Mouse (Mus musculus): ENCODE measurements around the gene Sfrp2. TPM values are rescaled to one million over a fixed set of nuclear protein-coding genes. Genes with fewer than 3 reads are reported as not detected.

Gene Sfrp2
- polyA plus RNA-seq, 1 experiment from 2014 or later = 87.3 TPM

DNA sequence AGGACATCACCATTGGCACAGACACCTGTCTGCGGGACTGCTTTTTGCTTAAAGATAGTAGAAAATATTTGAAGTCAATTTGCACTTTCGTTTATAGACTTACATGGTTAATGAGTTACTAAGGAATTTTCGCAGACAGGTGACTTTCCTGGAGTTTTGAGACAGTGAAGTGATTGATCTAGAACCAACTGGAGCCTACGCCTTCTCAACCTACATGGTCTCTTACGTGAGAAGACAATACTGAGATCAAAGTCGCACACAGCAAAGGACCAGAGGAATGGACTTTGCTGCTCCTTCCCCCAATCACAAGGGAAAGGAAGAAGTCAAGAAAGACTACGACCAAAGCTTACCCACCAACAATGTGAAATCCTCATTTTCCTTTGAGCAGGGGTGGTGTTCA, 33.4 kb downstream of the Sfrp2 start:
- Histone ChIP-seq H3K9me3 (ENCODE audit: low read depth, low read length) (no peaks in the 10 kb centered on the region), H3K36me3 (ENCODE audit: insufficient read depth) (no peaks in the 10 kb centered on the region), H3K4me1 (ENCODE audit: insufficient read depth) (no peaks in the 10 kb centered on the region), H3K9ac (no peak overlapping the region), H3K4me3 (ENCODE audit: low read depth, low read length) (no peak overlapping the region), H3K27ac (ENCODE audit: low read depth) (no peak overlapping the region), H3K4me2 (no peak overlapping the region), H3K27me3 (ENCODE audit: insufficient read depth, low read length) (no peaks in the 10 kb centered on the region)
- ATAC-seq (ENCODE audit: insufficient read depth) (no peak), DNase-seq (no peak)
- no peak for TF ChIP-seq CTCF (IDR thresholded peaks at IDR 0.05; ENCODE audit: low read depth)
- 77% methylated on average over 7 of the region's 7 CpGs for WGBS

DNA sequence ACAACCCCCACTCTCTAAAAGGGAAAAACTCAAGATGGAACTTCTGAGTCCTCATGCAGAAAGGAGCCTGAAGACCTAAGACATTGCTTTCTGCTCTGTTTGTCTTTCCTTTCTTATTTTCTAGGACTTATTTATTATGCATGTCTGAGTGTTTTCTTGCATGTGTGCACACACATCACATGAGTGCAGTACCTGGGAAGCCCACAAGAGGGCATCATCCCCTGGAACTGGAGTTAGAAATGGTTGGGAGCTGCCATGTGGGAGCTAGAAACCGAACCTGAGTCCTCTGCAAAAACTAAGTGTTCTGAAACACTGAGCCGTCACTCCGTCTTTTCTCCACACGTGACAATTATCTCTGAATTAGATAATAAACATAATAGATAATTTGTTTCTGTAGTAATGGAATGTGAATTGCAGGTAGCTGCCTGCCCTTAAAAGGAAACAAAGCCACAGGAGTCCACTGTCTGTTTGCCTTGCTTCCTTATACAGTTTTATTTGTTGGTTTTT, 35.6 kb downstream of the Sfrp2 start:
- no peak overlapping the region for H3K4me3 ChIP-seq (ENCODE audit: low read depth, low read length)
- no peaks in the 10 kb centered on the region for H3K9me3 ChIP-seq (ENCODE audit: low read depth, low read length)
- H3K36me3 ChIP-seq (ENCODE audit: insufficient read depth) = no peaks in the 10 kb centered on the region
- no peak overlapping the region for H3K4me2 ChIP-seq
- ATAC-seq (ENCODE audit: insufficient read depth) = no peak
- H3K4me1 ChIP-seq (ENCODE audit: insufficient read depth) = no peaks in the 10 kb centered on the region
- WGBS = 93% methylated on average over 4 of the region's 4 CpGs
- no peak overlapping the region for H3K27ac ChIP-seq (ENCODE audit: low read depth)
- no peaks in the 10 kb centered on the region for H3K27me3 ChIP-seq (ENCODE audit: insufficient read depth, low read length)
- TF ChIP-seq CTCF (IDR thresholded peaks at IDR 0.05; ENCODE audit: low read depth) = peak; percentile 38
- no peak for DNase-seq
- no peak overlapping the region for H3K9ac ChIP-seq

DNA sequence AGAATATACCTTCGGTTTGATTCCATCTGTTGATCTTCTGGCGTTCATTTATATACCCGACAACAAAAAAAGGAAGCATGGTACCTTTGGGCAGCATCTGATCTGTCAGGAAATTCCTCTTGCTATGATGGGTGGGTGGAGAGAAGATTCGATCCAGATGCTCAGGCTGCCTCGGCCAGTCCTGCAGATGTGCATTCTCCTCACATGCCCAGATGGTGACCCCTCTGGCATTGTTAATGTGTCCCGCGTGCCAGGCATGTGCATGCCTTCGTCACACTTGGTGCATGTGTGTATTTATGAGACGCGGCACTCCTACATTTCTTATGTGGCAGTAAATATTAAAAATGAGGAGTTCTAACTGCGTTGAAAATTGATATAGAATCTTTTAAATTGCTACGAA, 42.4 kb downstream of the Sfrp2 start:
- no peak for ATAC-seq (ENCODE audit: insufficient read depth)
- Histone ChIP-seq H3K27me3 (ENCODE audit: insufficient read depth, low read length) (no peaks in the 10 kb centered on the region), H3K4me3 (ENCODE audit: low read depth, low read length) (no peak overlapping the region), H3K9me3 (ENCODE audit: low read depth, low read length) (no peaks in the 10 kb centered on the region), H3K36me3 (ENCODE audit: insufficient read depth) (no peaks in the 10 kb centered on the region), H3K4me1 (ENCODE audit: insufficient read depth) (no peaks in the 10 kb centered on the region), H3K4me2 (no peak overlapping the region), H3K27ac (ENCODE audit: low read depth) (no peak overlapping the region), H3K9ac (no peak overlapping the region)
- no peak for TF ChIP-seq CTCF (IDR thresholded peaks at IDR 0.05; ENCODE audit: low read depth)
- 78% methylated on average over 12 of the region's 12 CpGs for WGBS
- no peak for DNase-seq

DNA sequence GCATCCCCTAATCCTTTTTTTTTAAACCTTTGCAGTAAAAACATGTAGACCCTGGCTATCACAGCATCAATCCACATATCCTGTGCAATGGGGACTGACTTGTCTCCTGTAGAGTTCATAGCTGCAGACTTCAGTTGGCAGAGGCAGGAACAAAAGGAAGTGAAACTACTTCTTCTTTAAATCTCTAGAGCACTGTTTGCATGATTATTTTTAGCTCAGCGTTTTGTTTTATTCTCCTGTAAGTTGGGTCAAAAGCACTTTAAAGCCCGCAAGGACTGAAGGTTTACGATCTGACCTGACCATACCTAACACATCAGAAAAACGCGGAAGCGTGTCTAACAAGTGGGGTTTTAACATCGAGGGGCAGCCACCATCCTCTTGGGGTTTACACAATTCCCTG, 45.9 kb downstream of the Sfrp2 start:
- DNase-seq (no peak), ATAC-seq (ENCODE audit: insufficient read depth) (no peak)
- Histone ChIP-seq H3K27me3 (ENCODE audit: insufficient read depth, low read length) (no peaks in the 10 kb centered on the region), H3K4me1 (ENCODE audit: insufficient read depth) (no peaks in the 10 kb centered on the region), H3K4me2 (no peak overlapping the region), H3K9me3 (ENCODE audit: low read depth, low read length) (no peaks in the 10 kb centered on the region), H3K27ac (ENCODE audit: low read depth) (no peak overlapping the region), H3K4me3 (ENCODE audit: low read depth, low read length) (no peak overlapping the region), H3K36me3 (ENCODE audit: insufficient read depth) (no peaks in the 10 kb centered on the region), H3K9ac (no peak overlapping the region)
- TF ChIP-seq CTCF (IDR thresholded peaks at IDR 0.05; ENCODE audit: low read depth) = no peak
- WGBS = 59% methylated on average over 7 of the region's 7 CpGs

DNA sequence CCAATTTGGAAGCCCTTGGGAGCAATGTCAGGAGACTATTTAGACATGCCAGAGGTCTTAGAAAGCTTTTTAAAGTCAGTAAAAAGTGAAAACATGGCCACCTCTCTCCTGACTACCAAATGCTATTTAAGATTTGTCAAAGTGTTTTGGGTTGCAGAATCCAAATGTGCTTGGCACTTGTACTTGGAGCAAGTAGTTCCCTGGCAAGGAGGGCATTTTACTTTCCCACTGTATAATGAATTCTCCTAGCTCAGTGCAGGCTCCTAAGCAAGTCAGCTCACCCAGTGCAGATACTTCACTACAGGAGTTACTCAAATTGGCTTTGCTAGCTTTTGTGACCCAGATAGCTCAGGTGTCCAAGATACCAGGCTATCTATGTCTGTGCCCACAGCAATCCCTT, 46.7 kb downstream of the Sfrp2 start:
- ATAC-seq (ENCODE audit: insufficient read depth) = no peak
- no peaks in the 10 kb centered on the region for H3K36me3 ChIP-seq (ENCODE audit: insufficient read depth)
- no peak overlapping the region for H3K27ac ChIP-seq (ENCODE audit: low read depth)
- no peak overlapping the region for H3K4me2 ChIP-seq
- no peak for DNase-seq
- H3K9ac ChIP-seq = no peak overlapping the region
- no peaks in the 10 kb centered on the region for H3K9me3 ChIP-seq (ENCODE audit: low read depth, low read length)
- no peak overlapping the region for H3K4me3 ChIP-seq (ENCODE audit: low read depth, low read length)
- H3K27me3 ChIP-seq (ENCODE audit: insufficient read depth, low read length) = no peaks in the 10 kb centered on the region
- no peak for TF ChIP-seq CTCF (IDR thresholded peaks at IDR 0.05; ENCODE audit: low read depth)
- H3K4me1 ChIP-seq (ENCODE audit: insufficient read depth) = no peaks in the 10 kb centered on the region

DNA sequence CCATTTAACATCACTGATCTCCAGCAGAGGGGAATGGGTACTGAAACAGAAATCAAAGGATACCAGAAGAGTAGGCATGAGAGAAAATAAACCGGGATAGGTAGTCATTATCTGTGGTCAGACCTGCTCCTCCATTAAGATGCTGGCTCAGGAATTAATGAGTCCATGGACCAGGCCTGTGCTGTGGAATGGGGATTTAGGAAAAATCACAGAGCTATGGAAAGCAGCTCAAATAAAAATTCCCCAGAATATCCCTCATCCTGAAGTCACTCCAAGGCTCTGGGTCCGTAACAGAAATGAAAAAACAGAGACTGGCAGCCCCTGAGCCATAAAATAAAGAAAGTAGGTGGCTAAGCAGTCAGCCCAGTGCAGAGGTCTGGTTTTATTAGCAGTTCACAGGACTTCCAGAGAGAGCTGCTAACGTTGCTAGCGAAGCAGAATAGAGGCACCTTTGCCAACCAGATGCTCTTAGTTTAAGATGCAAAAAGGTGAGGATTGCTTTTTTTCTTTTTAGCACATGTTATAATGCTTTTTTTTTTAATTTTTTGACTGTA, 50.3 kb downstream of the Sfrp2 start:
- ATAC-seq (ENCODE audit: insufficient read depth) (no peak), DNase-seq (no peak)
- Histone ChIP-seq H3K36me3 (ENCODE audit: insufficient read depth) (no peaks in the 10 kb centered on the region), H3K27ac (ENCODE audit: low read depth) (no peak overlapping the region), H3K9ac (no peak overlapping the region), H3K9me3 (ENCODE audit: low read depth, low read length) (no peaks in the 10 kb centered on the region), H3K4me1 (ENCODE audit: insufficient read depth) (no peaks in the 10 kb centered on the region), H3K4me3 (ENCODE audit: low read depth, low read length) (no peak overlapping the region), H3K27me3 (ENCODE audit: insufficient read depth, low read length) (no peaks in the 10 kb centered on the region), H3K4me2 (no peak overlapping the region)
- 87% methylated on average over 4 of the region's 4 CpGs for WGBS
- no peak for TF ChIP-seq CTCF (IDR thresholded peaks at IDR 0.05; ENCODE audit: low read depth)

DNA sequence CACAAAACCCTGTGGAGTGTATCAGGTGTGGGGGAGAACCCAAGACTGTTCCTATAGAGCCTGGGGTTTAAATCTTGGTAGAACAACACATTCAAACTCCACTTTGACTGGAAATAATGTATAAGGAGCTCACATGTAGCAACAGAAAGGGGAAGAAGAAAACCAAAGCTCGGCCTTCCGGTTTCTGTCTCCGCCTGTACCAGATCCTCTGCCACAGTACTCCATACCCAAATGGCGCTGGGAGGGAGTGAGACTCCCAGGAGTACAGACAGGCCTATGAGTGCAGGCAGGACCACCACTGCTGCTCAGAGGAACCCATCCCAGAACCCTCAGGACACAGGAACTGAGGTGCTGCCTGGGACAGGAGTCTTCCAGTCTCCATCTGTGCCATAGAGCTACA, 57.7 kb downstream of the Sfrp2 start:
- Histone ChIP-seq H3K27ac (ENCODE audit: low read depth) (no peak overlapping the region), H3K4me1 (ENCODE audit: insufficient read depth) (no peaks in the 10 kb centered on the region), H3K9me3 (ENCODE audit: low read depth, low read length) (no peaks in the 10 kb centered on the region), H3K9ac (no peak overlapping the region), H3K27me3 (ENCODE audit: insufficient read depth, low read length) (no peaks in the 10 kb centered on the region), H3K4me3 (ENCODE audit: low read depth, low read length) (no peak overlapping the region), H3K4me2 (no peak overlapping the region), H3K36me3 (ENCODE audit: insufficient read depth) (no peaks in the 10 kb centered on the region)
- ATAC-seq (ENCODE audit: insufficient read depth) = no peak
- no peak for DNase-seq
- WGBS = 92% methylated on average over 4 of the region's 4 CpGs
- TF ChIP-seq CTCF (IDR thresholded peaks at IDR 0.05; ENCODE audit: low read depth) = no peak

Other genes with a start within 250 kb of the Sfrp2 start
- 3.5 and 4.6 TPM in 2 replicates for gene Tlr2, start 75.4 kb downstream of the Sfrp2 start, polyA plus RNA-seq (2014; fragmentation: Nextera tagmentation; extraction: Ambion mirVana)

Data from lung, embryonic 14.5 days (tissue).